Mouse (Mus musculus): Measurements from ENCODE around the gene Mup10. TPM values are rescaled to one million over a fixed set of nuclear protein-coding genes. Genes with fewer than 3 reads are reported as not detected.
"Not testable (repeated sequence)": the region's sequence is repeated elsewhere in the genome, so short reads cannot be mapped to it uniquely, and the experiment has no call there.

Mup10 gene
- polyA plus RNA-seq (2016; fragmentation: Nextera tagmentation; extraction: Ambion mirVana): not detected in 2 replicates

DNA sequence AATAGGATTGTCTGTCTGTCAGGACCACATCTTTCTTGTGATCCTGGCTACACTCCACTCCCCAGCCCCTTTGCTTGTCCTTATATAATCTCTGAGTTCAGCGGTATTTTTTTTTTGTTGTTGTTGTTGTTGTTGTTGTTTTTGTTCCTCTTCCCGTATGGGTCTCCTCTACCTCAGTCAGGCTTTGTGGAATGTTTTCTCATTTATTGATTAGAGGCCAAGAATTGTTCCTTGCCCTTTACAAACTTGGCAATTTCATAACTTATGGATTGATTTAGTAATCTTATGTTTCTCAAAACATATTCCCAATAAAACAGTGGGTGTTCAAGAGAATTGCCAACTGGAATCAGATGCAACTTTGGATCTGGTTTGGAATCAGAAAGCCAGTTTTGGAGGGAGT lies at the start of gene Mup10:
Gene Mup10 (minus strand): TSS at position 101 of the 400 bp plus-strand sequence.
- H3K9ac ChIP-seq (replicated peaks); H3K27ac ChIP-seq (replicated peaks); H3K27me3 ChIP-seq; ATAC-seq (ENCODE audit: low FRiP score, low read depth); H3K36me3 ChIP-seq; H3K9me3 ChIP-seq; H3K4me2 ChIP-seq (replicated peaks); H3K4me3 ChIP-seq; H3K4me1 ChIP-seq: not testable (repeated sequence)
- WGBS: 84% methylated on average over 2 of the region's 2 CpGs

Other genes with a start within 250 kb of the Mup10 start
- gene Mup9, start 160.2 kb downstream of the Mup10 start, polyA plus RNA-seq (2016; fragmentation: Nextera tagmentation; extraction: Ambion mirVana): not detected in 2 replicates
- gene Mup1, start 80.2 kb downstream of the Mup10 start, polyA plus RNA-seq (2016; fragmentation: Nextera tagmentation; extraction: Ambion mirVana): not detected in 2 replicates
- gene Mup11, start 80.2 kb upstream of the Mup10 start, polyA plus RNA-seq (2016; fragmentation: Nextera tagmentation; extraction: Ambion mirVana): not detected in 2 replicates
- gene Mup12, start 159.1 kb upstream of the Mup10 start, polyA plus RNA-seq (2016; fragmentation: Nextera tagmentation; extraction: Ambion mirVana): not detected in 2 replicates
- gene Mup22, start 239.3 kb upstream of the Mup10 start, polyA plus RNA-seq (2016; fragmentation: Nextera tagmentation; extraction: Ambion mirVana): not detected in 2 replicates